Mouse (Mus musculus): ENCODE results near the gene Rgs6. TPM values are rescaled to one million over a fixed set of nuclear protein-coding genes. Genes with fewer than 3 reads are reported as not detected.
A peak's percentile ranks its signal among the peaks of the same experiment; 100 is the strongest.

Gene Rgs6
- polyA plus RNA-seq, 1 experiment from 2014 or later = 0.36 TPM

DNA sequence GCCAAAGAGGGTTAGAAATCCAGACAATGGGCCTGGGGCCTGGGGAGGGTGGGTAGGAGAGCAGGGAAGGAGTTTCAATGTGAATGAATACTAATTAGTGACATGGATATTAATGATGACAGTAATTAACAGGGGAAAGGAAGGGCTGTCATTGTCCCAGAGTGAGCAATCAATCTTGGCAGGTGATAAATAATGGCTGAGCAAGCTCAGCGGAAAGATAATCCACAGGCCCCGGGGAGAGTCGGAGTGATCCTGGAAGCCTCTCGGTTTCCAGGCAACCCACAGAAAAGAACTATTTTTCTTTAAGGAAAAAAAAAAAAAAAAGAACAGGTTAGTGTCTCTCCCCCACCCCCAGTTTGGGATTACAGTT, 456.5 kb downstream of the Rgs6 start:
- no peaks in the 10 kb centered on the region for H3K27me3 ChIP-seq
- WGBS (ENCODE audit: insufficient replicate concordance) = 62% methylated on average over 4 of the region's 4 CpGs
- H3K9ac ChIP-seq = no peak overlapping the region
- H3K36me3 ChIP-seq = no peaks in the 10 kb centered on the region
- H3K9me3 ChIP-seq (replicated peaks) = no peaks in the 10 kb centered on the region
- H3K4me3 ChIP-seq (replicated peaks) = no peak overlapping the region
- no peak for ATAC-seq (ENCODE audit: low read depth)
- H3K4me2 ChIP-seq = no peak overlapping the region
- H3K4me1 ChIP-seq (replicated peaks) = 0 out of 2 replicates have a peak, but pooled peaks cover 2% of the 10 kb centered on the region
- no peak for DNase-seq
- H3K27ac ChIP-seq = no peak overlapping the region

DNA sequence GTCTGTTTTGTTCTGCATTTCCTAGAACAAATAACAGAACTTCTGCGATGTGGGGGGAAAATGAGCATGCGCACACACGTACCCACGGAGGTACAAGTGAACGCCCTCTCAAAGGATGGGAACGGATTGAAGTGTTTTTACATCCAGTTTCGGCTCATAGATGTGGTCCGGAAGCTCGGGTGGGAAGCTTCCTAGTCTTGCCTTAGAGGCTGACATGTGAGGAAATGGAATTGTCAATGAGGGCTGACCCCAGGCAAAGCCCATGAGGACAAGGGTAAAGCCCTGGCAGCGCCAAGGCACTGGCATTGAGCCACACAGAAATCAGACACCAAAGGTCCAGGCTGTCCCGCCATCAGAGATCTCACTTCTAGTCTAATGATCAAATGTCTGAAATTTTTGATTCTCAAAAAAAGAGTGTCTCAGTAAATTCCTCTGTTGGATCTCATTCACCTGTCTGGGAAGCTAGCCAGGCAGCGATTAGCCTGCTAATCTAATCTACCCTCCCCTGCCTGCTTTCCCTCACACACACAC, 457.0 kb downstream of the Rgs6 start:
- no peak for ATAC-seq (ENCODE audit: low read depth)
- Histone ChIP-seq H3K27ac (no peak overlapping the region), H3K9me3 (replicated peaks) (no peaks in the 10 kb centered on the region), H3K4me2 (no peak overlapping the region), H3K9ac (no peak overlapping the region), H3K27me3 (no peaks in the 10 kb centered on the region), H3K4me1 (replicated peaks) (no peaks in the 10 kb centered on the region), H3K36me3 (no peaks in the 10 kb centered on the region), H3K4me3 (replicated peaks) (no peak overlapping the region)
- 68% methylated on average over 12 of the region's 12 CpGs for WGBS (ENCODE audit: insufficient replicate concordance)
- no peak for DNase-seq

DNA sequence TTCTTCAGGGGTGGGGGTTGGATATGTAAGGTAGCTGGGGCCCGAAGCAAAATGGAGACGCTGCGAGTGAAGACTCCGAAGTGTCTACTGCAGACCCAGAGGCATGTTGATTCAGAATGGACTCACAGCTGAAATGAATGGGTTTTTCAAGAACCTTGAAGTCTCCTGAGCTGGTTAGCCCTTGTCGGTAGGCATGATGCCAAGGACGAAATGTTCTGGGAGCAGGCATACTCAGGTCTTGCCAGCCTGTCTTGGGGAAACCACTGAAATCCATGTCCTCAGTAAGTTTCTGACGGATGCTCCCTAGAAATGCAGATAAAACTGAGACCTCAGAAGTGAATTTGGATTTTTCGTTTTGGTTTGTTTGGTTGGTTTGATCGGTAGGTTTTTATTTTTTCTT, 458.6 kb downstream of the Rgs6 start:
- ATAC-seq (ENCODE audit: low read depth) (no peak), DNase-seq (no peak)
- Histone ChIP-seq H3K9ac (no peak overlapping the region), H3K27me3 (no peaks in the 10 kb centered on the region), H3K9me3 (replicated peaks) (no peaks in the 10 kb centered on the region), H3K4me1 (replicated peaks) (peaks cover 8% of the 10 kb centered on the region; the same call in 1 of the 2 replicates), H3K36me3 (no peaks in the 10 kb centered on the region), H3K27ac (no peak overlapping the region), H3K4me3 (replicated peaks) (no peak overlapping the region), H3K4me2 (no peak overlapping the region)
- WGBS (ENCODE audit: insufficient replicate concordance) = 76% methylated on average over 9 of the region's 9 CpGs

DNA sequence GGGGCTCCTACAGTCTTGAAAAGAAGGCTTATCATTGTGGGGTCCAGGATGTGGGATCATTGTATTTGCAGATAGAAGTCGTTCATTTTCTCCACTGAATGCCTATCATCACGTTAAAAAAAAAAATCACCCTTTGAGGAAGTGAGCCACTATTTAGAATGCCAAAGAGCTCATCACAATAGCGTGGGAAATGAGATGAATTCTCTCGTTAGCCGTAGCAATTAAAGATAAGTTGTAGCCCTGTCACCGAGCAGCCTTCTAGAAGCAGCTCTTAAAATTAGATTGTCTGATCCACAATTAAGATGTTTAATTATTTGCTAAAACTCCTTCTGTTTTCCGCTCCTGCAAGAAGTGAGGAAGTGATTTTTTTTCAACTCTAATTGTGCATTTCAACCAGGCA, 459.6 kb downstream of the Rgs6 start:
- ATAC-seq (ENCODE audit: low read depth) (no peak), DNase-seq (no peak)
- Histone ChIP-seq H3K4me1 (replicated peaks) (peaks cover 8% of the 10 kb centered on the region; the same call in 1 of the 2 replicates), H3K4me3 (replicated peaks) (no peak overlapping the region), H3K9me3 (replicated peaks) (no peaks in the 10 kb centered on the region), H3K4me2 (no peak overlapping the region), H3K36me3 (no peaks in the 10 kb centered on the region), H3K27me3 (no peaks in the 10 kb centered on the region), H3K9ac (no peak overlapping the region), H3K27ac (no peak overlapping the region)
- WGBS (ENCODE audit: insufficient replicate concordance) = 53% methylated on average over 7 of the region's 7 CpGs

DNA sequence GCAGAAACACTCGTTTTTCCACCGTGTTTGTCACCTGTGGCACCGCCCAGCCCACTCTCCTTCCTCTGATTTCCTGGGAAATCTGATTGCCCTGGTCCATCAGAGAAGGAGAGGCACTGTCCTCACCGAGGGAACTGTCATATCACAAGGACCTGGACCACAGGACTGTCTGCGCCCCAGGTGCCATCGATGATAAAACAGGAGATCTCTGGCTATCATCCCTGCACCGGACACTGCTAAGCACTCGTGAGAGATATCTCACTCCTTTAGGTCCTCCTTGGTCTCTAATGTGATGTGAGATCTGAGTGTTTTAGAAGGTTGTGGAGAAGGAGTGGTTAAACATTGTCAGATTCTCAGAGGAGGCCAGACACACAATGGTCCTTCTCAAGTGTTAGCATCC, 462.4 kb downstream of the Rgs6 start:
- 37% methylated on average over 8 of the region's 8 CpGs for whole genome bisulfite sequencing (ENCODE audit: insufficient replicate concordance)
- DNase-seq = no peak
- Histone ChIP-seq H3K36me3 (no peaks in the 10 kb centered on the region), H3K4me2 (no peak overlapping the region), H3K27me3 (no peaks in the 10 kb centered on the region), H3K4me3 (replicated peaks) (no peak overlapping the region), H3K9ac (no peak overlapping the region), H3K4me1 (replicated peaks) (peaks cover 8% of the 10 kb centered on the region; the same call in 1 of the 2 replicates), H3K27ac (no peak overlapping the region), H3K9me3 (replicated peaks) (peaks cover 6% of the 10 kb centered on the region)
- ATAC-seq (ENCODE audit: low read depth) = no peak

DNA sequence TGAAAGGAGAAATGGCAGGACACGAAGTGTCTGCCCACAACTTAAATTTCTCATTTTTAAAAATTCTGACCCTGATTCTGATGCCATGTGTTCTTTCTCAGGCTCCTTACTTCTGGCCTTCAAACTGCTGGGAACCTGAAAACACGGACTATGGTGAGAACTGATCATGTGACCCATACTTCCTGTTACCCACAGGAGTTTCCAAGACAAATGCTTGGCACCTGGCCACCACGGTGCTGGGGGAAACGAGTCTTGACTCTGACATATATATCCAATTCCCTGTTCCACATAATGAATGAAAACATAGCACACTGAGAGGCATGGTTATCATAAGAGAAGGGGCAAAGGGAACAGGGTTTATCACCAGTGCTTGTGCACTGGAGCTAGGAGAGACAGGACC, 464.3 kb downstream of the Rgs6 start:
- no peak overlapping the region for H3K27ac ChIP-seq
- H3K9ac ChIP-seq = no peak overlapping the region
- H3K36me3 ChIP-seq = no peaks in the 10 kb centered on the region
- H3K4me1 ChIP-seq (replicated peaks) = peaks cover 8% of the 10 kb centered on the region; the same call in 1 of the 2 replicates
- no peaks in the 10 kb centered on the region for H3K27me3 ChIP-seq
- peaks cover 6% of the 10 kb centered on the region for H3K9me3 ChIP-seq (replicated peaks)
- DNase-seq = no peak
- WGBS (ENCODE audit: insufficient replicate concordance) = 63% methylated on average over 4 of the region's 4 CpGs
- no peak overlapping the region for H3K4me3 ChIP-seq (replicated peaks)
- ATAC-seq (ENCODE audit: low read depth) = no peak
- no peak overlapping the region for H3K4me2 ChIP-seq

DNA sequence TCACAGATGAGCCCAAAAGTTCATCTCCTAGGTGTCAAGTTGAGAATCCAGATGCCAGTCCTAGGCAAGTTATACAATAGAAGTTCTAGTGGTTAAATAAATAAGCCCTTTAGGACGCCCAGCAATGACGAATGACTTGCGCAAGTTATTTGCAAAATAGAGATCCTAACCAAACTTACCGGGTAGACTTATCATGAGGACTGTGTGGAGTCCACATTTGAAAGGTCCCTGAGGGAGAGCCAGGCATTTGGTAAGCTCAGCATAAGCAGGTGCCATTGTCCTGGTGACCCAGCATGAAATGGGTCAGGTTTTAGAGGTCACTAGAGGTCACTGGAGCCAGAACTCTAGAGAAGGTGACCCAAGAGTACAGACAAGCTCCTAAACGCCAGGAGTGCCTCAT, 467.6 kb downstream of the Rgs6 start:
- Histone ChIP-seq H3K36me3 (no peaks in the 10 kb centered on the region), H3K4me1 (replicated peaks) (0 out of 2 replicates have a peak, but pooled peaks cover 3% of the 10 kb centered on the region), H3K27me3 (peaks cover 3% of the 10 kb centered on the region; the same call in 1 of the 2 replicates), H3K9ac (no peak overlapping the region), H3K27ac (no peak overlapping the region), H3K4me2 (no peak overlapping the region), H3K9me3 (replicated peaks) (peaks cover 6% of the 10 kb centered on the region), H3K4me3 (replicated peaks) (no peak overlapping the region)
- no peak for DNase-seq
- WGBS (ENCODE audit: insufficient replicate concordance) = 63% methylated on average over 5 of the region's 5 CpGs
- ATAC-seq (ENCODE audit: low read depth) = peak; percentile 23; the same call in 1 of the 2 replicates

DNA sequence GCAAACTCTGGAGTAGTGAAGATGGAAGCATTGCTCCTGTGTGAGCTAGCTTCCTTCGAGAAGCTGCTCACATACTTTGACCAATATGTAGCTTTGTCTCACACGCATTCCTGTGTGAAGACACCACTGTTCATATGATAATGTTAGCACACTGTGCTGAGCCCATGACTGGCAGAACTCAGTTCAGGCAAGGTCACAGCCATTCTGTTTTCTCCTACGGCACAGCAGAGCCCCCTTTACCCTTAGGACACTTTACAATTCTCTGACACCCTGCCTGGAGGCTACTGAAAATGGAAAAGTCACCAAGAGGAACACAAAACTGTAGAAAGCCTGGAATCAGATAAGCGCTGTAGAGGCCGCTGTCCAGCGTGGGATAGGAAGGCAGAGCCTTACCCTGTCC, 478.3 kb downstream of the Rgs6 start:
- H3K9me3 ChIP-seq (replicated peaks) = no peaks in the 10 kb centered on the region
- no peak overlapping the region for H3K4me2 ChIP-seq
- peaks cover 6% of the 10 kb centered on the region for H3K4me1 ChIP-seq (replicated peaks)
- ATAC-seq (ENCODE audit: low read depth) (no peak), DNase-seq (no peak)
- H3K27me3 ChIP-seq = peaks cover 17% of the 10 kb centered on the region
- no peaks in the 10 kb centered on the region for H3K36me3 ChIP-seq
- 59% methylated on average over 6 of the region's 6 CpGs for WGBS (ENCODE audit: insufficient replicate concordance)
- no peak overlapping the region for H3K9ac ChIP-seq
- no peak overlapping the region for H3K27ac ChIP-seq
- no peak overlapping the region for H3K4me3 ChIP-seq (replicated peaks)

DNA sequence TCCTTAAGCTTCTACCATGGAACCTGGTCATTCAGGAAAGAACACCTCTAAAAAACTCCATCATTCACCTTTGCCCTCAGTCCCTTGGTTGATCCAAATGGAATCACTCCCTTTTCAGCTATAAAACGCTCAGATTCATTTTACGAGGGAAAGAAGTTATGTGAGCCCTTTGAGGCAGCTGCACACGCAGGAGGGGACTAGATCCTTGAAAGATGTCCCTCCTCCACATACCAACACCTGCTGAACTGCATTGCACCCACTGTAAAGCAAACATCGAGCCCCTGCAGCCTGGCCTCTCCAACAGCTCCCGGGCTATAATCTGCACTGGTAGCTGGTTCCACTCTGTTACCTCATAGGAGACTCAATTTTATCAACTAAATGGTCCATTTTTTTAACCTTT, 482.8 kb downstream of the Rgs6 start:
- H3K4me3 ChIP-seq (replicated peaks) = no peak overlapping the region
- H3K9ac ChIP-seq = 0 out of 2 replicates have a peak overlapping the region, but pooled peaks have one; percentile 2
- ATAC-seq (ENCODE audit: low read depth) = no peak
- peaks cover 48% of the 10 kb centered on the region for H3K4me1 ChIP-seq (replicated peaks)
- H3K36me3 ChIP-seq = no peaks in the 10 kb centered on the region
- 0 out of 2 replicates have a peak overlapping the region, but pooled peaks have one; percentile 7 for H3K27ac ChIP-seq
- DNase-seq = no peak
- H3K4me2 ChIP-seq = no peak overlapping the region
- no peaks in the 10 kb centered on the region for H3K9me3 ChIP-seq (replicated peaks)
- WGBS (ENCODE audit: insufficient replicate concordance) = 75% methylated on average over 5 of the region's 5 CpGs
- peaks cover 5% of the 10 kb centered on the region; the same call in 1 of the 2 replicates for H3K27me3 ChIP-seq

DNA sequence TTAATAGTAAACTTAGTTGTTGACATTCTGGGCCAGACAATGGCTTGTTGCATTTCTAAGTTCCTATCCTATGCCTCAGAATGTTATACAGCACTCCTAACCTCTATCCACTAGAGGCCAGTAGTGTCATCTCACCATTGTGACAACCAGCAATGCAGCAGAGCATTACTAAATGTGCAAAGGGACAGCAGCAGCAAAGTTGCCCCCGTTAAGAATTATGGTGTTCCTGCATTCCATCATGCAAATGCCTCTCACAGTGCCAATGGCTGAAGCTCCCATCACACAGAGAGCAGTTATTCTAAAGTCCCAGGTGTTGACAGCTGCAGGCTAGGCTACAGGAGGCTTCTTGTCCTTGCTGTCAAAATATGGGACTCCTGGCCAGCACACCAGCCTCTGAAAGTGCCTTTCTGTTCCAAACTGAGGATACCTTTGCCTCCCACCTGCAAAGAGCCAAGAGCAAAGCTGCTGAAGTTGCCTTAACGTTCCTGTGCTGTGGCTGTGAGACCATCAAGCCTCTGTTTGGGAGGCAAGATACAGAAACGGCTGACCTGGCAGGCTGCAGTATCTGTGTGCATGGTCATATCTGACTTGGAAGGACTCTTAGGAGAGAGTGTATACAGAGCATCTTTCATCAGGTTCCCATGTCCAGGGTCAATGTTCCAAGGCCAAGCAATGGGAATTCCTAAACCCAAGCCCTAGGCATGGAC, 484.2 kb downstream of the Rgs6 start:
- peaks cover 5% of the 10 kb centered on the region; the same call in 1 of the 2 replicates for H3K27me3 ChIP-seq
- peak overlapping the region; percentile 40 for H3K4me3 ChIP-seq (replicated peaks)
- H3K36me3 ChIP-seq = no peaks in the 10 kb centered on the region
- H3K9me3 ChIP-seq (replicated peaks) = no peaks in the 10 kb centered on the region
- ATAC-seq (ENCODE audit: low read depth) (peak; percentile 68), DNase-seq (peak; percentile 60)
- WGBS (ENCODE audit: insufficient replicate concordance) = 10% methylated on average over 3 of the region's 3 CpGs
- peaks cover 62% of the 10 kb centered on the region for H3K4me1 ChIP-seq (replicated peaks)
- peak overlapping the region; percentile 73 for H3K4me2 ChIP-seq
- H3K27ac ChIP-seq = peak overlapping the region; percentile 100
- peak overlapping the region; percentile 74 for H3K9ac ChIP-seq

DNA sequence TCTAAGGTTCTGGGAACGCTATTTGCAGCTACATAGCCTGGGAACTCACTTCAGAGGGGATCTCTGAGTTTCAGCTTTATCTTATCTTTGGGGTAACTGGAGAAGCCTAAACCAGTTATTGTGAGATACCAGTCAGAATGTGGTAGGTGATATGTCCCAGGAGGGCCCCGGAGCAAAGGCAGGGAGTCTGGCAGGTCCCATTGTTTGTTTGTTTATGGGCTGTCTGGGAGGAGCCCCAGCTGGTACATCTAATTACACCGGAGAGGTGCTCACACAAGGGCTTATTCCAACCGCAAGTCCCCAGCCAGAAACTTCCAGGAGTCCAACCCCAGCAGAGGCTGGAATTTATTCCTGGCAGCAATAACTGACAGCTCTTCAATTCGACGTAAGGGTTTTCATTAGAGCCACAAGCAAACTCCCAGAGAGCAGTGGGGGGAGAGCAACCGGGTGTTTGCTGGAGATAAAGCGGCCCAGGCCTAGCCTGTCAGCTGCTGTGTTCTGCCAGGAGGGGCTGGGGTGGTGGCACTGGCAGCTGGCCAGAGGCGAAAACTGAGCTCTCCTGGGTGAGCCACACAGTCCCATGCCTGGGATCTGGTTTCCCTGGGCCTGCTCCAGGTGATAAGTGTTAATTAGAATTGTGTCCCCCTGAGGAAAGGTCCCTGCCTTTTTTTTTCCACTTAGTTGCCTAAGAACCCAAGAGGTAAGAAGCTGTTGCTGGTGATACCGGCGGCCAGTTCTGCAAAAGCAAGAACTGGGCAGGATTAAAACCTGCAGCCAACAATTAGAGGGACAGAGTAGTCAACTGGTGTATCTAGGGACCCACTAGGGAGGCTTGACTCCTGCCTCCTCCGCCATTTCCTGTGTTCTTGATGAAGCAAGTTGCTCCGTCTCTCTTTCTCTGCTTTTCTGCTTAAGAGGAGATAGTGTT, 485.1 kb downstream of the Rgs6 start:
- peaks cover 71% of the 10 kb centered on the region for H3K4me1 ChIP-seq (replicated peaks)
- ATAC-seq (ENCODE audit: low read depth) = peak; percentile 95

More for the DNA sequence above, 485.1 kb downstream of the Rgs6 start:
- no peaks in the 10 kb centered on the region for H3K9me3 ChIP-seq (replicated peaks)
- DNase-seq = peak; percentile 96
- peak overlapping the region; percentile 40 for H3K4me3 ChIP-seq (replicated peaks)
- peaks cover under 1% of the 10 kb centered on the region; the same call in 1 of the 2 replicates for H3K27me3 ChIP-seq
- peak overlapping the region; percentile 74 for H3K9ac ChIP-seq
- peak overlapping the region; percentile 100 for H3K27ac ChIP-seq
- no peaks in the 10 kb centered on the region for H3K36me3 ChIP-seq
- 10% methylated on average over 13 of the region's 13 CpGs for WGBS (ENCODE audit: insufficient replicate concordance)
- peak overlapping the region; percentile 73 for H3K4me2 ChIP-seq
